30 mouse cellular contexts compared by ENCODE assay signal in genomic region chr10:60023751-60024150, GRCm38 (mm10). TPM values are rescaled to one million over a fixed set of nuclear protein-coding genes. Genes with fewer than 3 reads are reported as not detected.
DNase-seq lines count a peak whose midpoint lies in the region; ATAC-seq lines count a peak whose summit lies in the region.
"Had no signal": no experiment of that assay in that cellular context is flagged by ENCODE, and none has a peak within 500 bp of the region (broad histone marks: within the 10 kb centered on the region; RNA-seq: fewer than 3 reads in every experiment).

No protein-coding gene starts in this region.

- H3K4me1 ChIP-seq in kidney, embryonic 16.5 days (ENCODE audit: insufficient read depth, low read length) = peaks cover 34% of the 10 kb centered on the region

- peaks cover 5% of the 10 kb centered on the region; the same call in 1 of the 2 replicates for H3K36me3 ChIP-seq in kidney, embryonic 16.5 days (ENCODE audit: insufficient read depth, low read length)

- no peak for ATAC-seq in kidney, embryonic 16.5 days (ENCODE audit: low FRiP score, low TSS enrichment)
- ATAC-seq: forebrain, embryonic 14.5 days; forebrain, postnatal 0 days; hindbrain, postnatal 0 days; inflammation-experienced regulatory T-cells, adult 6 months; Patski had no signal

- H3K9me3 ChIP-seq in kidney, embryonic 16.5 days (ENCODE audit: low read length) = no peaks in the 10 kb centered on the region
- H3K9me3 ChIP-seq: embryonic facial prominence, embryonic 12.5 days; embryonic facial prominence, embryonic 15.5 days; G1E; heart, embryonic 12.5 days; heart, embryonic 15.5 days had no signal

- H3K9ac ChIP-seq in kidney, embryonic 16.5 days (replicated peaks; ENCODE audit: low read length) = no peak overlapping the region
- H3K9ac ChIP-seq: embryonic facial prominence, embryonic 12.5 days; embryonic facial prominence, embryonic 15.5 days; forebrain, postnatal 0 days; heart, embryonic 12.5 days; heart, embryonic 15.5 days; hindbrain, embryonic 14.5 days had no signal

- H3K27me3 ChIP-seq in kidney, embryonic 16.5 days (ENCODE audit: insufficient read depth, low read length) = no peaks in the 10 kb centered on the region
- H3K27me3 ChIP-seq: CH12.LX; embryonic facial prominence, embryonic 12.5 days; embryonic facial prominence, embryonic 15.5 days; heart, embryonic 12.5 days; heart, embryonic 15.5 days; Patski had no signal

- WGBS in kidney, embryonic 16.5 days = 89% methylated on average over 1 of the region's 1 CpGs

- no peak for DNase-seq in kidney, adult 9 months
- peak; percentile 68 for DNase-seq in 3T3-L1 (ENCODE audit: low read depth, low spot score)
- DNase-seq in Muller cell, postnatal 12 days (ENCODE audit: inconsistent ontology term) = peak; percentile 9
- no peak for DNase-seq in left cerebral cortex, adult 8-10 months (ENCODE audit: low spot score in 2 of 2)
- DNase-seq in spleen, postnatal 4 days (ENCODE audit: low spot score in 2 of 2) = no peak
- DNase-seq: adrenal gland, adult 2 months; adrenal gland, postnatal 14 days; B cell, adult 2 months; cerebellum, adult 11 months; cerebellum, adult 2 months; cerebellum, adult 9-11 months; cerebellum, postnatal 25 days; forebrain, postnatal 0 days; gastrocnemius, adult 2 months; gastrocnemius, postnatal 14 days; heart, adult 18-20 months; heart, postnatal 14 days; heart, postnatal 4 days had no signal

- no peak overlapping the region for H3K4me3 ChIP-seq in kidney, embryonic 16.5 days (ENCODE audit: low read length)
- H3K4me3 ChIP-seq: embryonic facial prominence, embryonic 12.5 days; embryonic facial prominence, embryonic 15.5 days; gastrocnemius, adult 2 months; heart, embryonic 12.5 days; heart, embryonic 15.5 days had no signal

- H3K4me2 ChIP-seq in kidney, embryonic 16.5 days (replicated peaks; ENCODE audit: low read depth, low read length) = no peak overlapping the region
- H3K4me2 ChIP-seq: embryonic facial prominence, embryonic 12.5 days; embryonic facial prominence, embryonic 15.5 days; heart, embryonic 12.5 days; heart, embryonic 15.5 days; hindbrain, embryonic 14.5 days had no signal

- 0 out of 2 replicates have a peak overlapping the region, but pooled peaks have one; percentile 19 for H3K27ac ChIP-seq in kidney, embryonic 16.5 days (ENCODE audit: low read length)
- H3K27ac ChIP-seq: embryonic facial prominence, embryonic 12.5 days; embryonic facial prominence, embryonic 15.5 days; gastrocnemius, adult 2 months; heart, embryonic 15.5 days; hindbrain, embryonic 14.5 days; hindbrain, postnatal 0 days had no signal

RNA-seq across cellular contexts. Expression of gene Anapc16, which starts 20.8 kb away (rescaled TPM):
- 93.6 and 95.2 TPM in 2 replicates for polyA plus RNA-seq in kidney, embryonic 16.5 days (2015; fragmentation: Nextera tagmentation; extraction: Ambion mirVana)
- 10 to 100 TPM; 58.0 to 60.8 (median 60.2) TPM for total RNA-seq in left cerebral cortex, adult 8-10 months (2022)

RNA-seq across cellular contexts. Expression of gene Ascc1, which starts 21.1 kb away (rescaled TPM):
- polyA plus RNA-seq in kidney, embryonic 16.5 days (2015; fragmentation: Nextera tagmentation; extraction: Ambion mirVana) = 56.3 and 58.0 TPM in 2 replicates
- total RNA-seq in left cerebral cortex, adult 8-10 months (2022) = 10 to 100 TPM; 16.5 to 20.1 (median 17.6) TPM

Comparison
In these comparisons a context has a peak if more than half of its experiments do, and no peak if none do; other contexts are left out.
1. DNase-seq: peak in 3T3-L1 (single experiment) and Muller cell, postnatal 12 days (single experiment); none in kidney, adult 9 months (single experiment), left cerebral cortex, adult 8-10 months (0 of 2) and spleen, postnatal 4 days (0 of 2).